Mouse (Mus musculus): ENCODE measurements around the gene Ppp1r14a. TPM values are rescaled to one million over a fixed set of nuclear protein-coding genes. Genes with fewer than 3 reads are reported as not detected.
A peak's percentile ranks its signal among the peaks of the same experiment; 100 is the strongest.

The Ppp1r14a gene
- total RNA-seq, 2 experiments from 2014 or later: 2.4 to 3.3 TPM

GRCm38 (mm10) chr7:29295861-29296647 is 6.9 kb downstream of the Ppp1r14a start:
- intact Hi-C loops (cut with DNase I): no loop called here
- no peak for DNase-seq (ENCODE audit: extremely low spot score in 1 of 2, low spot score in 2 of 2)

- intact Hi-C loops (cut with DNase I): no loop called here
- DNase-seq (ENCODE audit: extremely low spot score in 1 of 2, low spot score in 2 of 2): peak in 1 of 2 experiments; percentile 67
Observed at GRCm38 (mm10) chr7:29296998-29297397, 7.9 kb downstream of the Ppp1r14a start.

- intact Hi-C loops (cut with DNase I): loop anchor here (5.0 kb wide), 1 partner anchor 249 kb away; no protein-coding TSS in a partner anchor
- peak in 1 of 2 experiments; percentile 80 for DNase-seq (ENCODE audit: extremely low spot score in 1 of 2, low spot score in 2 of 2)
Observed at GRCm38 (mm10) chr7:29301127-29301566, 12.0 kb downstream of the Ppp1r14a start.

GRCm38 (mm10) chr7:29302641-29303040 is 13.5 kb downstream of the Ppp1r14a start:
- DNase-seq (ENCODE audit: extremely low spot score in 1 of 2, low spot score in 2 of 2): no peak
- intact Hi-C loops (cut with DNase I): loop anchor here (5.0 kb wide), 1 partner anchor 250 kb away; no protein-coding TSS in a partner anchor

- DNase-seq (ENCODE audit: extremely low spot score in 1 of 2, low spot score in 2 of 2): peak; percentile 88 to 93
- intact Hi-C loops (cut with DNase I): loop anchor here (5.0 kb wide), 1 partner anchor 252 kb away; no protein-coding TSS in a partner anchor
Observed at GRCm38 (mm10) chr7:29303738-29304462, 14.8 kb downstream of the Ppp1r14a start, which contains the start of gene Dpf1. Dpf1 (plus strand) TSS chr7:29303951.

- intact Hi-C loops (cut with DNase I): loop anchor here (5.0 kb wide), 3 partner anchors 58 to 252 kb away; no protein-coding TSS in a partner anchor
- DNase-seq (ENCODE audit: extremely low spot score in 1 of 2, low spot score in 2 of 2): peak in 1 of 2 experiments; percentile 72
Observed at GRCm38 (mm10) chr7:29304463-29305262, 15.6 kb downstream of the Ppp1r14a start.

- intact Hi-C loops (cut with DNase I): loop anchor here (5.0 kb wide), 2 partner anchors 57 to 217 kb away; no protein-coding TSS in a partner anchor
- DNase-seq (ENCODE audit: extremely low spot score in 1 of 2, low spot score in 2 of 2): peak in 1 of 2 experiments; percentile 67
Observed at GRCm38 (mm10) chr7:29305263-29305988, 16.3 kb downstream of the Ppp1r14a start.

- intact Hi-C loops (cut with DNase I): loop anchor here (5.0 kb wide), 2 partner anchors 56 to 216 kb away; no protein-coding TSS in a partner anchor
- DNase-seq (ENCODE audit: extremely low spot score in 1 of 2, low spot score in 2 of 2): no peak
Observed at GRCm38 (mm10) chr7:29306108-29306507, 17.0 kb downstream of the Ppp1r14a start.

- no peak for DNase-seq (ENCODE audit: extremely low spot score in 1 of 2, low spot score in 2 of 2)
- intact Hi-C loops (cut with DNase I): loop anchor here (5.0 kb wide), 2 partner anchors 56 to 216 kb away; no protein-coding TSS in a partner anchor
Observed at GRCm38 (mm10) chr7:29306619-29307018, 17.5 kb downstream of the Ppp1r14a start.

- peak; percentile 93 to 95 for DNase-seq (ENCODE audit: extremely low spot score in 1 of 2, low spot score in 2 of 2)
- intact Hi-C loops (cut with DNase I): loop anchor here (5.0 kb wide), 2 partner anchors 55 to 215 kb away; no protein-coding TSS in a partner anchor
Observed at GRCm38 (mm10) chr7:29307350-29308104, 18.4 kb downstream of the Ppp1r14a start.

- peak in 1 of 2 experiments; percentile 78 for DNase-seq (ENCODE audit: extremely low spot score in 1 of 2, low spot score in 2 of 2)
- intact Hi-C loops (cut with DNase I): loop anchor here (5.0 kb wide), 2 partner anchors 53 to 213 kb away; no protein-coding TSS in a partner anchor
Observed at GRCm38 (mm10) chr7:29309221-29309721, 20.2 kb downstream of the Ppp1r14a start.

GRCm38 (mm10) chr7:29309749-29310148 is 20.6 kb downstream of the Ppp1r14a start:
- intact Hi-C loops (cut with DNase I): loop anchor here (5.0 kb wide), 2 partner anchors 53 to 213 kb away; no protein-coding TSS in a partner anchor
- DNase-seq (ENCODE audit: extremely low spot score in 1 of 2, low spot score in 2 of 2): no peak

- intact Hi-C loops (cut with DNase I): no loop called here
- peak in 1 of 2 experiments; percentile 62 for DNase-seq (ENCODE audit: extremely low spot score in 1 of 2, low spot score in 2 of 2)
Observed at GRCm38 (mm10) chr7:29313051-29313450, 23.9 kb downstream of the Ppp1r14a start.

- intact Hi-C loops (cut with DNase I): no loop called here
- peak in 1 of 2 experiments; percentile 60 for DNase-seq (ENCODE audit: extremely low spot score in 1 of 2, low spot score in 2 of 2)
Observed at GRCm38 (mm10) chr7:29313572-29314261, 24.6 kb downstream of the Ppp1r14a start.

GRCm38 (mm10) chr7:29314844-29315628 is 25.9 kb downstream of the Ppp1r14a start:
- peak in 1 of 2 experiments; percentile 66 for DNase-seq (ENCODE audit: extremely low spot score in 1 of 2, low spot score in 2 of 2)
- intact Hi-C loops (cut with DNase I): no loop called here

Data from left cerebral cortex, postnatal 10 days (tissue).